ENCODE assay signal across 11 mouse cellular contexts in genomic region chr9:32823439-32824133, GRCm38 (mm10).
DNase-seq lines count a peak whose midpoint lies in the region; ATAC-seq lines count a peak whose summit lies in the region.
"Had no signal": no experiment of that assay in that cellular context is flagged by ENCODE, and none has a peak within 500 bp of the region (broad histone marks: within the 10 kb centered on the region; RNA-seq: fewer than 3 reads in every experiment).

No protein-coding gene starts in this region.

- H3K4me1 ChIP-seq in kidney, embryonic 16.5 days (ENCODE audit: insufficient read depth, low read length): 0 out of 2 replicates have a peak, but pooled peaks cover 5% of the 10 kb centered on the region
- H3K4me1 ChIP-seq in embryonic facial prominence, embryonic 15.5 days: peaks cover 6% of the 10 kb centered on the region; the same call in 1 of the 2 replicates
- H3K4me1 ChIP-seq: heart, embryonic 15.5 days; liver, embryonic 15.5 days had no signal

- H3K9me3 ChIP-seq in kidney, embryonic 16.5 days (ENCODE audit: low read length): no peaks in the 10 kb centered on the region
- H3K9me3 ChIP-seq in embryonic facial prominence, embryonic 15.5 days (replicated peaks): no peaks in the 10 kb centered on the region
- H3K9me3 ChIP-seq: heart, embryonic 15.5 days; liver, embryonic 15.5 days had no signal

- no peaks in the 10 kb centered on the region for H3K36me3 ChIP-seq in kidney, embryonic 16.5 days (ENCODE audit: insufficient read depth, low read length)
- no peaks in the 10 kb centered on the region for H3K36me3 ChIP-seq in embryonic facial prominence, embryonic 15.5 days
- H3K36me3 ChIP-seq: heart, embryonic 15.5 days; liver, embryonic 15.5 days had no signal

- no peak overlapping the region for H3K4me3 ChIP-seq in kidney, embryonic 16.5 days (ENCODE audit: low read length)
- no peak overlapping the region for H3K4me3 ChIP-seq in embryonic facial prominence, embryonic 15.5 days (replicated peaks)
- H3K4me3 ChIP-seq: heart, embryonic 15.5 days; layer of hippocampus, adult 2 months; liver, embryonic 15.5 days had no signal

- 0 out of 2 replicates have a peak overlapping the region, but pooled peaks have one; percentile 1 for H3K4me2 ChIP-seq in kidney, embryonic 16.5 days (replicated peaks; ENCODE audit: low read depth, low read length)
- H3K4me2 ChIP-seq in embryonic facial prominence, embryonic 15.5 days (replicated peaks): 0 out of 2 replicates have a peak overlapping the region, but pooled peaks have one; percentile 2
- H3K4me2 ChIP-seq: heart, embryonic 15.5 days; liver, embryonic 15.5 days had no signal

- no peak overlapping the region for H3K9ac ChIP-seq in kidney, embryonic 16.5 days (replicated peaks; ENCODE audit: low read length)
- no peak overlapping the region for H3K9ac ChIP-seq in embryonic facial prominence, embryonic 15.5 days
- H3K9ac ChIP-seq: heart, embryonic 15.5 days; liver, embryonic 15.5 days had no signal

- 18% methylated on average over 8 of the region's 8 CpGs for WGBS in kidney, embryonic 16.5 days
- WGBS in embryonic facial prominence, embryonic 15.5 days: 16% methylated on average over 8 of the region's 8 CpGs

- peak overlapping the region; percentile 25; the same call in 1 of the 2 replicates for H3K27ac ChIP-seq in kidney, embryonic 16.5 days (ENCODE audit: low read length)
- peak overlapping the region; percentile 56; the same call in 1 of the 2 replicates for H3K27ac ChIP-seq in embryonic facial prominence, embryonic 15.5 days (replicated peaks)
- H3K27ac ChIP-seq: heart, embryonic 15.5 days; layer of hippocampus, adult 2 months; liver, embryonic 15.5 days had no signal

- no peaks in the 10 kb centered on the region for H3K27me3 ChIP-seq in kidney, embryonic 16.5 days (ENCODE audit: insufficient read depth, low read length)
- no peaks in the 10 kb centered on the region for H3K27me3 ChIP-seq in embryonic facial prominence, embryonic 15.5 days
- H3K27me3 ChIP-seq: heart, embryonic 15.5 days; liver, embryonic 15.5 days had no signal

- DNase-seq in kidney, adult 11 months: no peak
- DNase-seq in embryo, embryonic 10.5 days (ENCODE audit: low spot score): peak; percentile 88
- DNase-seq in skeletal muscle tissue, adult 2 months (ENCODE audit: low read depth, low spot score): peak; percentile 7
- no peak for DNase-seq in layer of hippocampus, adult 18-20 months (ENCODE audit: low spot score in 2 of 2)

- peak; percentile 76 for ATAC-seq in kidney, embryonic 16.5 days (ENCODE audit: low FRiP score, low TSS enrichment)
- peak; percentile 70 for ATAC-seq in embryonic facial prominence, embryonic 15.5 days (ENCODE audit: insufficient number of reproducible peaks, low FRiP score, low TSS enrichment, low read depth)
- ATAC-seq in megakaryocyte-erythroid progenitor cell, adult 5-6 weeks (replicated peaks; ENCODE audit: low FRiP score, low TSS enrichment, poor library complexity, severe bottlenecking): no peak
- ATAC-seq: Patski had no signal

Comparison
In these comparisons a context has a peak if more than half of its experiments do, and no peak if none do; other contexts are left out.
1. DNase-seq: peak in embryo, embryonic 10.5 days (single experiment) and skeletal muscle tissue, adult 2 months (single experiment); none in kidney, adult 11 months (single experiment) and layer of hippocampus, adult 18-20 months (0 of 2).